Mouse (Mus musculus) brain, embryonic 14.5 days (tissue): Measurements from ENCODE around the gene 1700017D01Rik.
"Not testable (repeated sequence)": the region's sequence is repeated elsewhere in the genome, so short reads cannot be mapped to it uniquely, and the experiment has no call there.

Experiments used
- CTCF ChIP-seq: fragments of 200-500 bp; IDR thresholded peaks from 2 replicates; pipeline ENCODE4 v1.5.1; 2012; ENCODE audit warnings: inconsistent platforms, mild to moderate bottlenecking, moderate library complexity, borderline replicate concordance; ENCODE audit not compliant: insufficient read depth, insufficient read length; ENCODE audit errors: extremely low read depth
- POLR2A ChIP-seq: fragments of 200-500 bp; IDR thresholded peaks from 2 replicates; pipeline ENCODE4 v1.6.1; 2012; ENCODE audit warnings: mild to moderate bottlenecking, inconsistent platforms, borderline replicate concordance; ENCODE audit not compliant: poor library complexity, insufficient read depth, insufficient read length, severe bottlenecking; ENCODE audit errors: extremely low read depth

DNA sequence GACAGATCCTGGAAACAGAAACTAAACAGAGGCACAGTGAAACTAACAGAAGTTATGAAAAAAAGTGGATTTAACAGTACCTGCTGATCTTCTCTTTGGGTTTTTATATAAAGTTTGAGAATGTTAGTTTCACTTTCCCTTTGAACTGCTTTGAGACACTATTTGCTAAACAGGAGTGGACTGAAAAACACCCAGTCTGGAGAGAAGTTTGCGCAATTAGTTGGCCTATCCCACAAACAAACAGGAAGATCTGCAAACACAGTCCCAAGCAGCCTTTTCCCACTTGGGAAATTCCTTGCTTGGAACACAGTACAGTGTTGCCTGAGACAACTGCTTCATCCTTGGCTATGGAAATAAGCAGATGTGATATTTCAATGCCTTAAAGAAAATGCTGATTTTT is 75.0 kb downstream of the 1700017D01Rik start:
- TF ChIP-seq POLR2A, CTCF: not testable (repeated sequence)
